Mouse (Mus musculus): ENCODE data around the gene Ghdc. TPM values are rescaled to one million over a fixed set of nuclear protein-coding genes. Genes with fewer than 3 reads are reported as not detected.

Ghdc gene
- polyA plus RNA-seq, 1 experiment from 2014 or later, result 6.4 TPM

GRCm38 (mm10) chr11:100758707-100759610 lies 11.8 kb downstream of the Ghdc start:
- ATAC-seq (ENCODE audit: borderline replicate concordance, extremely low read depth, low FRiP score, low TSS enrichment), result 0 out of 2 replicates have a peak, but pooled peaks have one; percentile 40
- H3K4me3 ChIP-seq, result peak overlapping the region; percentile 28
- H3K27me3 ChIP-seq, result peaks cover 37% of the 10 kb centered on the region
- peaks cover 17% of the 10 kb centered on the region for H3K4me1 ChIP-seq
- no peak overlapping the region for H3K9ac ChIP-seq
- H3K9me3 ChIP-seq, result no peaks in the 10 kb centered on the region
- peak overlapping the region; percentile 63 for H3K4me2 ChIP-seq
- no peaks in the 10 kb centered on the region for H3K36me3 ChIP-seq
- no peak overlapping the region for H3K27ac ChIP-seq
- 2% methylated on average over 35 of the region's 35 CpGs for WGBS

- peaks cover 36% of the 10 kb centered on the region for H3K27me3 ChIP-seq
- H3K9ac ChIP-seq, result no peak overlapping the region
- 84% methylated on average over 12 of the region's 12 CpGs for WGBS
- H3K4me1 ChIP-seq, result peaks cover 17% of the 10 kb centered on the region
- no peak overlapping the region for H3K27ac ChIP-seq
- ATAC-seq (ENCODE audit: borderline replicate concordance, extremely low read depth, low FRiP score, low TSS enrichment), result no peak
- H3K36me3 ChIP-seq, result no peaks in the 10 kb centered on the region
- H3K4me2 ChIP-seq, result no peak overlapping the region
- no peaks in the 10 kb centered on the region for H3K9me3 ChIP-seq
- H3K4me3 ChIP-seq, result no peak overlapping the region
Measured at GRCm38 (mm10) chr11:100757566-100757965, 13.2 kb downstream of the Ghdc start.

GRCm38 (mm10) chr11:100756476-100756875 lies 14.3 kb downstream of the Ghdc start:
- ATAC-seq (ENCODE audit: borderline replicate concordance, extremely low read depth, low FRiP score, low TSS enrichment), result no peak
- Histone ChIP-seq H3K27me3 (peaks cover 40% of the 10 kb centered on the region), H3K4me2 (no peak overlapping the region), H3K4me1 (peaks cover 11% of the 10 kb centered on the region), H3K36me3 (no peaks in the 10 kb centered on the region), H3K27ac (no peak overlapping the region), H3K4me3 (no peak overlapping the region), H3K9me3 (no peaks in the 10 kb centered on the region), H3K9ac (no peak overlapping the region)
- 59% methylated on average over 6 of the region's 6 CpGs for WGBS

GRCm38 (mm10) chr11:100754693-100755057 lies 16.1 kb downstream of the Ghdc start:
- H3K27ac ChIP-seq, result no peak overlapping the region
- WGBS, result 88% methylated on average over 3 of the region's 3 CpGs
- no peak overlapping the region for H3K9ac ChIP-seq
- no peaks in the 10 kb centered on the region for H3K36me3 ChIP-seq
- no peaks in the 10 kb centered on the region for H3K9me3 ChIP-seq
- H3K4me3 ChIP-seq, result no peak overlapping the region
- ATAC-seq (ENCODE audit: borderline replicate concordance, extremely low read depth, low FRiP score, low TSS enrichment), result no peak
- peaks cover 8% of the 10 kb centered on the region for H3K4me1 ChIP-seq
- no peak overlapping the region for H3K4me2 ChIP-seq
- H3K27me3 ChIP-seq, result peaks cover 27% of the 10 kb centered on the region

- H3K9ac ChIP-seq, result no peak overlapping the region
- WGBS, result 80% methylated on average over 12 of the region's 12 CpGs
- no peak overlapping the region for H3K27ac ChIP-seq
- peaks cover 3% of the 10 kb centered on the region; the same call in 1 of the 2 replicates for H3K4me1 ChIP-seq
- no peak overlapping the region for H3K4me2 ChIP-seq
- H3K27me3 ChIP-seq, result peaks cover 27% of the 10 kb centered on the region
- ATAC-seq (ENCODE audit: borderline replicate concordance, extremely low read depth, low FRiP score, low TSS enrichment), result no peak
- H3K36me3 ChIP-seq, result no peaks in the 10 kb centered on the region
- H3K9me3 ChIP-seq, result no peaks in the 10 kb centered on the region
- no peak overlapping the region for H3K4me3 ChIP-seq
Measured at GRCm38 (mm10) chr11:100754021-100754692, 16.6 kb downstream of the Ghdc start.

- H3K4me2 ChIP-seq, result no peak overlapping the region
- H3K36me3 ChIP-seq, result no peaks in the 10 kb centered on the region
- no peak overlapping the region for H3K4me3 ChIP-seq
- ATAC-seq (ENCODE audit: borderline replicate concordance, extremely low read depth, low FRiP score, low TSS enrichment), result no peak
- no peaks in the 10 kb centered on the region for H3K9me3 ChIP-seq
- WGBS, result 34% methylated on average over 10 of the region's 10 CpGs
- H3K27ac ChIP-seq, result no peak overlapping the region
- no peaks in the 10 kb centered on the region for H3K4me1 ChIP-seq
- H3K27me3 ChIP-seq, result peaks cover 28% of the 10 kb centered on the region; the same call in 1 of the 2 replicates
- no peak overlapping the region for H3K9ac ChIP-seq
Measured at GRCm38 (mm10) chr11:100752294-100752693, 18.5 kb downstream of the Ghdc start.

- H3K27me3 ChIP-seq, result peaks cover 29% of the 10 kb centered on the region; the same call in 1 of the 2 replicates
- H3K9ac ChIP-seq, result no peak overlapping the region
Measured at GRCm38 (mm10) chr11:100750127-100750526, 20.6 kb downstream of the Ghdc start.

GRCm38 (mm10) chr11:100749469-100749868 lies 21.3 kb downstream of the Ghdc start:
- no peak for ATAC-seq (ENCODE audit: borderline replicate concordance, extremely low read depth, low FRiP score, low TSS enrichment)
- H3K36me3 ChIP-seq, result no peaks in the 10 kb centered on the region
- peaks cover 29% of the 10 kb centered on the region; the same call in 1 of the 2 replicates for H3K27me3 ChIP-seq
- no peak overlapping the region for H3K9ac ChIP-seq
- H3K27ac ChIP-seq, result no peak overlapping the region
- 31% methylated on average over 25 of the region's 25 CpGs for WGBS
- no peak overlapping the region for H3K4me2 ChIP-seq
- H3K4me3 ChIP-seq, result no peak overlapping the region
- H3K9me3 ChIP-seq, result no peaks in the 10 kb centered on the region
- H3K4me1 ChIP-seq, result no peaks in the 10 kb centered on the region

More at GRCm38 (mm10) chr11:100750127-100750526, 20.6 kb downstream of the Ghdc start:
- H3K36me3 ChIP-seq, result no peaks in the 10 kb centered on the region
- H3K4me1 ChIP-seq, result no peaks in the 10 kb centered on the region
- H3K4me3 ChIP-seq, result no peak overlapping the region
- 84% methylated on average over 16 of the region's 16 CpGs for WGBS
- no peak overlapping the region for H3K27ac ChIP-seq
- H3K9me3 ChIP-seq, result no peaks in the 10 kb centered on the region
- no peak for ATAC-seq (ENCODE audit: borderline replicate concordance, extremely low read depth, low FRiP score, low TSS enrichment)
- no peak overlapping the region for H3K4me2 ChIP-seq

GRCm38 (mm10) chr11:100748620-100749019 lies 22.1 kb downstream of the Ghdc start:
- 66% methylated on average over 4 of the region's 4 CpGs for WGBS
- H3K36me3 ChIP-seq, result no peaks in the 10 kb centered on the region
- ATAC-seq (ENCODE audit: borderline replicate concordance, extremely low read depth, low FRiP score, low TSS enrichment), result no peak
- peaks cover 29% of the 10 kb centered on the region; the same call in 1 of the 2 replicates for H3K27me3 ChIP-seq
- H3K9ac ChIP-seq, result no peak overlapping the region
- H3K4me2 ChIP-seq, result no peak overlapping the region
- H3K9me3 ChIP-seq, result no peaks in the 10 kb centered on the region
- H3K4me3 ChIP-seq, result no peak overlapping the region
- no peak overlapping the region for H3K27ac ChIP-seq
- H3K4me1 ChIP-seq, result no peaks in the 10 kb centered on the region

- Histone ChIP-seq H3K4me1 (no peaks in the 10 kb centered on the region), H3K9ac (no peak overlapping the region), H3K9me3 (no peaks in the 10 kb centered on the region), H3K36me3 (no peaks in the 10 kb centered on the region), H3K4me2 (no peak overlapping the region), H3K27ac (no peak overlapping the region), H3K4me3 (no peak overlapping the region), H3K27me3 (peaks cover 29% of the 10 kb centered on the region; the same call in 1 of the 2 replicates)
- ATAC-seq (ENCODE audit: borderline replicate concordance, extremely low read depth, low FRiP score, low TSS enrichment), result no peak
- WGBS, result 56% methylated on average over 5 of the region's 5 CpGs
Measured at GRCm38 (mm10) chr11:100747114-100747513, 23.6 kb downstream of the Ghdc start.

- Histone ChIP-seq H3K4me3 (no peak overlapping the region), H3K9me3 (no peaks in the 10 kb centered on the region), H3K36me3 (no peaks in the 10 kb centered on the region), H3K27ac (no peak overlapping the region), H3K9ac (no peak overlapping the region), H3K4me2 (no peak overlapping the region), H3K4me1 (no peaks in the 10 kb centered on the region), H3K27me3 (peaks cover 23% of the 10 kb centered on the region; the same call in 1 of the 2 replicates)
- WGBS, result 66% methylated on average over 10 of the region's 10 CpGs
- ATAC-seq (ENCODE audit: borderline replicate concordance, extremely low read depth, low FRiP score, low TSS enrichment), result no peak
Measured at GRCm38 (mm10) chr11:100746546-100746945, 24.2 kb downstream of the Ghdc start.

GRCm38 (mm10) chr11:100745085-100745484 lies 25.7 kb downstream of the Ghdc start:
- no peaks in the 10 kb centered on the region for H3K9me3 ChIP-seq
- H3K27ac ChIP-seq, result no peak overlapping the region
- no peak overlapping the region for H3K4me2 ChIP-seq
- H3K36me3 ChIP-seq, result no peaks in the 10 kb centered on the region
- 12% methylated on average over 6 of the region's 6 CpGs for WGBS
- H3K4me1 ChIP-seq, result no peaks in the 10 kb centered on the region
- no peak overlapping the region for H3K4me3 ChIP-seq
- H3K9ac ChIP-seq, result no peak overlapping the region
- H3K27me3 ChIP-seq, result peaks cover 23% of the 10 kb centered on the region; the same call in 1 of the 2 replicates
- no peak for ATAC-seq (ENCODE audit: borderline replicate concordance, extremely low read depth, low FRiP score, low TSS enrichment)
